Mouse (Mus musculus) right cerebral cortex, postnatal 4 days (tissue): Measurements from ENCODE around the gene Maats1.

Experiments used
- DNase-seq: peaks from one replicate; pipeline ENCODE4 v3.0.0-alpha.2; 2022

Maats1 gene

DNA sequence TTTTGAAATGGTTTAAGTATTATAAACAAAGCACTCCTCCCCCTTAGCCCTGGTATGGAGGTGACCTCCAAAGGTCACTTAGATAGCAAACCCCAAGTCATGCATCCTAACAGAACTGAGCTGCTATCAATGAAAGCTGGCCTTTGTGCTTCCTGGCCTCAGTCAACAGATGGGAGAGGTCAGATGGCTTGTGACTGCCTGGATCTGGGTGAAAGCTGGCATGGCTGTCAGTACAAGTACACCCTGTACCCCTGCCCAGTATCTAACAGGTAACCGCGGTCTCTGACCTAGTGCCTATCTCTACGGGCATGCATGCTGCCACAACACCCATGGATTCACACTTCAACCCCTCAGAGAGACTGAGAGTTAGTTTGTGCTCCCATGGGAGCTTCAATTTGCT, 54.2 kb downstream of the Maats1 start:
- DNase-seq, result no peak

DNA sequence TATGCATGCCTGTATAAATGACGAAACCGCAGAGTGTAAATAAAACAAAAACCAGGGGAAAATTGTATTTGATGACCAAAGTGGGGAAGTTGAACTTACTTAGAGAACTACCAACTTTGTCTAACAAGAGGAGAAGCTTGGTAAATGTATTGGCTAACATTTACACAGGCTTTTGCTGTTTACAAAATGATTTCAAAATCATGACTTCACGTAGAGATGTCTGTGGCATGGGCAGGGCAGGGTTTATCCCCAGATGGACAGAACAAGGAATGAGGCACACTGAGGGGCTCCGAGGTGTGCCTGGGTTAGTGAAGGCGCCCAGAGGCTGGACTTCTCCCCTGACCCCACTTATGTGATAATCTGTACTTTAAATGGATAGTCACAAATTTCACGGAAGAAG, 54.6 kb downstream of the Maats1 start:
- no peak for DNase-seq

DNA sequence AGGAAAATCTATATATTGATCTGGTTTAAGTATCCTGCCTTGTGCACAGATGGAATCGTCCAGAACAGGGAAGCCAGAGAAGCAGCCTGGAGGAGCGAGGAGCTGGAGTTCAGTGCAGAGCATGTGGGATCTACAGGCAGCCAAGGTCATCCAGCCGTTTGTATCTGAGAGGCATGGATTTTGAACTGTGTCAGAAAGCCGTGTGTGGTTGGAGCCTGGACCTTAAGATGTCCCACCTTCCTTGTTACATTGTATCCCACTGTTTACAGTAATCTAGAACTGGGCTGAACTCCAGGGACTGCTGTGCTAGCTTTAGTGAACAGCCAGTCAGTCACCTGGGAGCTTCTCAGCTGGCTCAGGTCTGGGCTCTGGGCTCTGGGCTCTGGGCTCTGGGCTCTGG, 55.4 kb downstream of the Maats1 start:
- no peak for DNase-seq

DNA sequence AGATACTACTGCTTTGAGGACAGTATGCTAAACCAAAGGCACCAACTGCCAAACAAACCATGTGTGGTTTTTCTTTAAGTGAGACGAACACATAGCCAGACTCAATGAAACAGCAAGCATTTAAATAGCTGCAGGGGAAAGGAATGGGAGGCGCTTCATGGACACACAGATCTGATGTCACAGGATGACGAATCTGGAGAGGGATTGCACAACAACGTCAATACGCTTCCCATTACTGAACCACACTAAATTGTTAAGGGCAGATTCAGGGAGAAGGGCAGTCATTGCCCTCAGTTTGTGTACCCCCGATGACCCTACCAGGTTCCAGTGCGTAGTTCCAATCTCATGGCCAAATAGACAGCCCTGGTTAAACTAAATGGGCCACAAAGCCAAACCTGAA, 56.1 kb downstream of the Maats1 start:
- DNase-seq, result no peak

DNA sequence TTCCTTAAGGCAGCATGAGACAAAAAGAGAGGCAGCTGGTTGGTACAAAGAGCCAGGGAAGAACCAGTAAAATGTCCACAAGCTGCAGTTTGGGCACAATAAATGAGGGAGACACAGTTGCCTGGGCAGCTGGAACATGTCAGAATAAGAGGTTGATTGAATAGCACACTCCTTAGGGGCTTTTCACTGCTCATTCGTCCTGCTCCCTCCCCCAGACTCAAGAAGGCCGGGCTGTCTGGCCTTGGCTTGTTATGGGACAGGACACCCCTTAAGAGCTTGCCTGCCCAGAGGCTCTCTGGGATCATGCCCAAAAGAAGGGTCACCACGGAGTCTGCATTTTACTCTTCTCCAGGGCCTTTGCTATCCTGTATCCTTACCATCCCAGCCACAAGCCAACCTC, 58.6 kb downstream of the Maats1 start:
- DNase-seq, result no peak

DNA sequence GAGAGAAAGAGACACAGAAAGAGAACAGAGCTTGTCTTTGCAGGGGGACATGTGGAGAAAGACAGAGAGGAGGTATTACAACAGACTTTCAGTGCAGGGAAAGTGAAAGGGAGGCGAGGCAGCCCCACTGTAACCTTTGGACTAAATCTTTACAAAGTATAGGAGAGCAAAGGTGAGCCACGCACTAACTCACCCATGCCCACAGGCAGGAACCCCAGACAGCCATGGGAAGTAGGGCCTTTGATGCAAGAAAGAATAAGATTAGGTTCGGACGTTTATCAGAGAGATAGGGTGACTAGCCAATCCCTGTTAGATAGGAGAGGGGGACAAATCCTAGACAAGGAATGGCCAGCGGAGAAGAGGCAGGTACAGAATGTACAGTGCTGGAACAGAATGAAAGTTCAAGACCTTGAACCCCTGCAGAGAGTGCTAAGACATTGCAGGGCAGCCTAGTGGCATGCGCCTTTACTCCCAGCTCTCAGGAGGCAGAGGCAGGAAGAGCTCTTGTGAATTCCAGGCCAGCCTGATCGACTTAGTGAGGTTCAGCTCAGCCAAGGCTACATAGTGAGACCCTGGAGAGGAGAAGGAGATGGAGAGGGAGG, 59.3 kb downstream of the Maats1 start:
- no peak for DNase-seq

DNA sequence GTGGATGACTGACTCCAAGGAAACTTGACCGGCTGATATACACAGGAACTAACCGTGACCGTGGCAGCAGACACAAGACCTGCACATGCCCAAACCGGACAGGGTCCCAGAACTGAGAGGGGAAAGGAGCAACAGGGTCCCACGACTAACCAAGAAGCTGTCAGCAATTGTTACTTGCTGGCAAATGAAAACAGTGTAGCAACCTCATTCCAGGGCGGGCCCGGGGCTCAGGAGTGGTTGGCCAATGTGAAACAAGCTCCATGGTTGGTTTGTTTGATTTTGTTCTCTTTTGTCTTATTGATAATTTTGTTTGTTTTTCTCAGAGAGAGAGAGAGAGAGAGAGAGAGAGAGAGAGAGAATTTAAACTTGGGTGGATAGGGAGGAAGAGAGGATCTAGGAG, 61.0 kb downstream of the Maats1 start:
- no peak for DNase-seq

DNA sequence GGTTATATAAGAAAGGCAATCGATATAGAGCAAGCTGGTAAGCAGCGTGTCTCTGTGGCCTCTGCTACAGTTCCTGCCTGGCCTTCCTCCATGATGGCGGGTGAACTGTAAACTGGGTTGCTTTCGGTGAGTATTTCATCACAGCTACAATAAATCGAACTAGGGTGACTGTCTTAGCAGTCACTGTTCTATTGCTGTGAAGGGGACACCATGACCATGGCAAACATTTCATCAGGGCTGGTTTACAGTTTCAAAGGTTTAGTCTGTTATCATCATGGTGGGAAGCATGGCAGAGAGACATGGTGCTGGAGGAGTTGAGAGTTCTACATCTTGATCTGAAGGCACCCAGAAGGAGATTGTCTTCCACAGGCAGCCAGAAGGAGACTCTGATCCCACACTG, 62.1 kb downstream of the Maats1 start:
- DNase-seq, result no peak

DNA sequence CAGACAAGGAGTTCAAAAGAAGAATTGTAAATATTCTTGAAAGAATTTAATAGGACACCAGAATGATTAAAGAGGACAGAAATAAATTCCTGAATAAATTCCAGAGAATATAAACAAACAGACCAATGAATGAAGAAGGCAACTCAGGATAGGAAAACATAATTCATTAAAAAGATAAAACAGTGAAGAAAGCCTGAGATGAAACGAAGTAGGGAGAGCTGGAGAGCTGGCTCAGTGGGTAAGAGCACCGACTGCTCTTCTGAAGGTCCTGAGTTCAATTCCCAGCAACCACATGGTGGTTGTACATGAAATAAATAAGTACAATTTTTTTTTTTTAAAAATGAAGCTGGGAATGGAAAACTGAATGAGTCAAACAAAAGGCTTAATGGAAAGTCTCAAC, 67.2 kb downstream of the Maats1 start:
- no peak for DNase-seq

DNA sequence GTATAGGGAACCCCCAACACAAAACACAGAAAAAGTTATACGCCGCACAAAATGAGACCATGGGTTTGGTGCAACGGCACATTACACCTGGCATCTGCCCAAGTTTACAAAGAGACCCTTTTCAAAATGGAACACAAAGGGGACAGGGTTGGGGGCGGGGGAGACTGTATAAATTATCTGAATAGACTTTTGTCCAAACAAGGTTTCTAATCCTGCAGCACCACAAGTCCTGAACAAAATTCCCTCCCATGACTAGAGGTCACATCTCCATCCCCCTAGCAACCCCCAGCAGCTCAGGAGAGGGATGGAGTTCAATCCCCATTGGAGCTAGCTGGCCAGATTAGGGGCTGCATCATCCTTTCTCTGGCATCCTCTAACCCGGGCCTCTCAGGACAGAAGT, 69.5 kb downstream of the Maats1 start:
- no peak for DNase-seq

DNA sequence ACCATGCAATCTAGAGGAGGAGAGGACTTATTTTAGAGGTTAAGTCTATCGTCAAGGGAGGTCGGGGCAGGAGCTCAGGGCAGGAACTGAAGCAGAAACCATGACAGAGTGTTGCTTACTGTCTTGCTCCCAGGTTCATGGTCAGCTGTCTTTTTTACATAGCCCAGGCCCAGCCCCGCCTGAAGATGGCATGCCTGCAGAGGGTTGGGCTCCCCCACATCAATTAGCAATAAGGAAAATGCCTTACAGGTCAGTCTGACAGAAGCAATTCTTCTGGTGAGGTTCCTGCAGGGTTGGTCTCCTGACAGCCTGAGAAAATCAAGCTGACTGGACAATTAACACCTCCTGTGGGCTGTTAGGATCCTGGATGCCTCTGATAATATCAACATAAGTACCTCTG, 70.3 kb downstream of the Maats1 start:
- DNase-seq, result no peak

DNA sequence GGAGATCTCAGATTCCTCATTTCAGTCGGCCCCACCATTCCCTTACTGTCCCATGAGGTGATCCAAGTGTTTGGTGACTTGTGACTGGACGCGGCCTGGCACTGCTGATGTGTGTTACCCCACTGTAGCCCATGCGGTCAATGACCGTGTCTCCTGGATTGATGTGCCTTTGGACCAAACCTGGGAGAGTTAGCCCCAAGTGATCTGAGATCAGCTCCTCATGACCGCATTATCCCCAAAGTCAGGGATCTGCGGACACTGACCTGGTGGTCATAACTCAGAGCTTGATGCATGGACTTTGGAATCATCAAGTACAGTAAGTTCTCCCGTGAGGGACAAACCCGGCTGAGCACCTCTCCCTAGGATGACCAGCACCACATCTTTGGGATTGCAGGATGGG, 86.0 kb downstream of the Maats1 start:
- DNase-seq, result no peak

DNA sequence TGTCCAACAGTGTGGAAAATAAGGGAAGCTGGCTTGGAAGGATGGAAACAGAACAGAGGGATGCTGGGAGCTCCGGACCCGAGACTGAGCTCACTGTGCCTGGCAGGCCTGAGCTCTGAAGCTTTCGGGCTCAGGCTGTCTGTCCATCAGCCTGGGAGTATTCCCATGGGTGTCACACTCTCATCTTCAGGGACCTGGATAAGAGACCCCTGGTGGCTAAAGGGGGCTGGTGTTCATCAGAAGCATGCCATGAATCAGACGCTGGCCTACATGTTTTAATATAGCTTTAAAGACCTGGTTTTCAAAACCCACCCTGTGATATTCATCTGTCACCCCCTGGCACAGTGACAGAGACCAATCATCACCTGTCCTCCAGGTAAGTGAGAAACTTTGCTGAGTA, 86.8 kb downstream of the Maats1 start:
- no peak for DNase-seq

DNA sequence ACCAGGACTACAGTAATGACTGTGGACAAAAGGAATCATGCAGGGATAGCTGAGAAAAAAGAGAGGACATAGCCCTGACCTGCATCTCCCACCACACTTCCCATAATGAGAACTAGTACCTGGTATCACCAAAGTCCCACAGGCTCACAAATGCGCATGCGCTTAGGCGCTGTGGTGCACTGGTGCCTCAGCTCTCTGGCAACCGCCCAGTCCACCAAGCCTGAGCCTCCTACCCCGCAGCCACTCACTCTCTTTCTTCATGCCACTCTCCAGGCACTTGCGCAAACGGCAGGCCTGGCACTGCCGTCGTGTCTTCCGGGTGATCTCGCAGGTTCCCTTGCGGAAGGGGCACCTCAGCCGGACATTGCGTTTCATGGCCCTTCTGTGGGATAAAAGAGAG, 87.9 kb downstream of the Maats1 start:
- no peak for DNase-seq

DNA sequence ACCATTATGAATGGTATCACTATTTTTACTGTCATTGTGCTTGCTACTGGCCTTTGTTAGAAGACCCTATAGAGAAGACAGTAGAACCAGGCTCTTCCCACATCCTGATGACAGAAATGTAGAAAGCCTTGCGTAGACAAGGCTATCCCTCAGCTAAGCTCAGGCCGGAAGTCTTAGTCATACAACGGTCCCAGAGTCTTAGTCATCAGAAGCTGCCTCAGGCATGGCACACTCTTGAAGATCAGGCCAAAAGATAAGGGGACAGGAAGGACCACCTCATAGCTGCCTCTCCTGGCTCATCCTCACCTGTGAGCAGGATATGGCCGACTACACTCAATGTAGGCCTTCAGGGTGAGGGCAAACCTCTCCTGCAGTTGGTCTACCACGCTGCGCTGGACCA, 91.5 kb downstream of the Maats1 start:
- no peak for DNase-seq

DNA sequence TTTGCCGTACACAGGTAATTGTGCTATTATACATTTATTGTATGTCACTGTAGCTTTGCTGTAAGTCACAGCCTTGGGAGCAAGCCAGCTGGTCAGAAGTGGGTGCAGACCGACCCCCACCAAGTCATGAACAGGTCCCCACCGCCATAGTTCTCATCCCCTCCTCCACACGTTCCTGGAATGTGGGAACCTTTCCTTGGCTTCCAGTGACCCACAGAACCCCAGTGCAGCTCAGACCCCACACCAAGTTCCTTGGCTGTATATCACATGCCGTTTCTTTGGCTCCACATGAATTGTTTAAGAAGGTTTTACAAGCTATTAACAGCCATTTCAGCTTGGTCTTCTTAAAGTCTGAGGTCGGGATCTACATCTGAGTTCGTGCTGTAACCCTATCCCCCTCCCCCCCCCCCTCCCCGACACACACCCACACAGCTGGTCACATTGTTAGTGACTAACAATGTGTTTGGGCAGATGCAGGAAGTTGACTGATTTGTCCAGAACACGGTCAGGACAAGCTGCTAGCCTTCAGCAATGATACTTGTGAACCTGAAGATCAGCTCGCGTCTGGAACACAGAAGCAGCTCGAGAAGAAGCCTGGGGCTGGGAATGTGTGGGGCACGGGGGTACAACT, 93.5 kb downstream of the Maats1 start:
- no peak for DNase-seq
